Mouse (Mus musculus): ENCODE data around the gene Madd.
"Not testable (repeated sequence)": the region's sequence is repeated elsewhere in the genome, so short reads cannot be mapped to it uniquely, and the experiment has no call there.

Madd gene

DNA sequence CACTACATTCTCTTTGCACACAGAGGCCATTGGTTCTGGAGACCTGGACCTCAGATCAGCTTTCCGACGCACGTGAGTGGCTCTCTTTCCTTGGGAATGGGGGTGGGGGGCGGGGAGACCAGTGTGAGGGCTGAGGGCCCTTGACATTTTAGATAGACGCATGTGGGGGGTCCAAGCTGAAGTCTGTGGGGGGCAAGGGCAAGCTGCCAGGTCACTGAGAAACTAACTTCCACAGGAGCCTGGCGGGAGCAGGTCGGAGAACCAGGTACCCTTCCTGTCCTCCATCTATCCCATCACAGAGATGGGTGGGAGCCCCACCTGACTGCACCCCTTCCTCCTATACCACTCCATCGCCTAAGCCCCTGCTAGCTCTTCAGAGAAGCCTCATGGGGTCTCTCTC lies 62.1 kb downstream of the Madd start:
- DNase-seq: no peak

DNA sequence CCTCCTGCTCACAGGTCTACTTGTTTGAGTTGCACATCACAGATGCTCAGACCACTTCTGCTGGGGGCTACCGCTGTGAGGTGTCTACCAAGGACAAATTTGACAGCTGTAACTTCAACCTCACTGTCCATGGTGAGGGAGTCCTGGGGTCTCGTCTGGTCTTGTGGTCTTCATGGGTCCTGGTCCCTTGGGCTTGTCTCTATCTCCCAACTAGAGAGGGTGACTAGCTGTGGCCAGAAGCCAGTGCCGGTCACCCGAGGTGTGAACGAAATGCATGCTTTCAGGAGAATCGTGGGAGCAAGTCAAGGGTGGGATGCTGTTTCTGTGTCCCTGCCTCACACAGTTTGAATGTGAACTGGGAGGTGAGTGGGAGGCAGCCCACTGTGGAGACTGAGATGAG lies 62.6 kb downstream of the Madd start:
- DNase-seq: no peak

DNA sequence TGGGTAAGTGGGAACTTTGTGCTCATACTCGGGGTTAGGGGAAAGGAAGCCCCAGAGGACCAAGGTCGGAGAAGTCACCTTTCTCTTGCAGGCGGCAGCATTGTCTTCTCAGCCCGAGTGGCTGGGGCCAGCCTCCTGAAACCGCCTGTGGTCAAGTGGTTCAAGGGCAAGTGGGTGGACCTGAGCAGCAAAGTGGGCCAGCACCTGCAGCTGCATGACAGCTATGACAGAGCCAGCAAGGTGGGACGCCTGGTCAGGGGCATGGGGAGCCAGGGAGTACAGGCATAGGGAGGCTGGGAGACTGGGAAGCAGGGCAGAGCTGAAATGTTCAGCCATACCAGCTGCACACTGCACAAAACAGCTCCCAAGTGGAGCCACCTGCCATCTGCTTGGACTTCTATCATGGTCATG lies 63.4 kb downstream of the Madd start:
- DNase-seq: no peak

DNA sequence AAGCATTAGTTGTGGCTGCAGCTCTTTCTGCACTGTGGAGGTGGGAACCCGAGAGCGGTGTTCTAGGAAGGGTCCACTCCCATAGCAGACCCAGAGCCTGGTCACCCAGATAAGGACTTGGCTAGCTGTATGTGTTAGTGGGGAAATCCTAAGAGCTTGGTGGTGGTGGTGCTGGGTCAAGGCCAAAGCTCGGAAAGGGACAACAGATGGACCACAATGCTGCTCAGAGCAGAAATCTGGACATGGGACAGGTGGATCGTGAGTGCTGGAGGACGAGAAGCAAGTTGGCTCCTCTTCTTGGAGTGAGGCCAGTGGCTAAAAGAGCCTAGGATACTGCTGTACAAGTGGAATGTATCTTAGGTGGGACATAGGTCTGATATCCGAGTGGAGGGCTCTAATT lies 64.1 kb downstream of the Madd start:
- no peak for DNase-seq

DNA sequence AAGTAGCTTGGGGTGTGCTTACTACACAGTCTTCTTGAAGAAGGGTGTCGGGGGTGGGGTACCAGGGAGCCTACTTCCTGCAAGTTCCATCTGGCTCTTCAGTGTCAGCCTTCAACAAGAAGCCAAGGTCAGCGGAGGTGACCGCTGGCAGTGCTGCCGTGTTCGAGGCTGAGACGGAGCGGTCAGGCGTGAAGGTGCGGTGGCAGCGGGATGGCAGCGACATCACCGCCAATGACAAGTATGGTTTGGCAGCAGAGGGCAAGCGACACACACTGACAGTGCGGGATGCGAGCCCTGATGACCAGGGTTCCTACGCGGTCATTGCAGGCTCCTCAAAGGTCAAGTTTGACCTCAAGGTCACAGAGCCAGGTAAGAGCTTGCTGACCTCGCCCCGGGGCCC lies 64.6 kb downstream of the Madd start:
- no peak for DNase-seq

DNA sequence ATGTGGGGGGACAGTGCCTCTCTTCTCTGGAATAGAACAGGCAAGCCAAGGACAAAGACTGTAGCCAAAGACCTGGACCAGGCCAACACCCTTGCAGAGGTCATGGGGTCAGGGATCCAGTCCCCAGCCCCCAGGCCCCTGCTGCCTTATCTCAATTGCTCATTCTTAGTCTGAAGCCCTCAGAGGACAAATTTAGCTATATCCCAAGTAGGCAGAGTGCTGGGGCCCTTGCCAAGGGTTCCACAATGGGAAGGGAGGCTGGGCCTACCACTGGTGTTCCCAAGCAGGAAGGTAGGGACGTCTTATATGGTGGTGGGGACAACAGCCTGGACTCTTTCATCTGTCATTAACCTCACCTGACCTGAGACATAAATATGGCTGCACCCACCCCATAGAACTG lies 65.0 kb downstream of the Madd start:
- no peak for DNase-seq

DNA sequence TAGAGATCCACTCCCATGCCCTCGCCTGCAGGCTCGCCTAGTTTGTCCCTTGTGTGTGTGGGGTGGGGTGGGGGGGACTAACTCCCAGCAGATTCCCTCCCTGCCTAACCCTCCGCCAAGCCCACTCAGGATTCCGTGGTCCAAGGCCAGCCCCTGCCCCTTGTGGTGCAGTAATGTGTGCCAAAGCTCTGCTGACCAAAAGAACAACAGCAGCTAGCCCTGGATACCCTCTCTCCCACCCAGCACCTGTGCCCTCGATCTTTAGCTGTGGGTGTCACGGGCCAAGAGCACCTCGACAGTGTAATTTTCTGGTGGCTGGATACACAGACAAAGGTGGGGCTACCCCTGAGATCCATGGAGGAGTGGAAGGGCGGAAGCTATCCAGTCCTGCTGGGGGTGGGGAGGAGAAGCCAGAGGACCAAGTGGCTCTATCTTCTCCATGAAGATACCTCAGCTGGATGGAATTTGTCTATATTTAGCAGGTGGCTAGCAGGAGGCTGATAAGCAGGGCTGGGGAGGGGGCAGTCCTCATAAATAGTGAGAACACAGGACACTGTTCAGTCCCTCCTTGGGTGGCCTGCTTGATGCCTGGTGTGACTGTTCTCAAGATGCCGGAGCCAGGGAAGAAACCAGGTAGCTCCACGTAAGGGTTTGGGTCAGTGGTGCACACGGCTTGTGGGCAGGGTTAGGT lies 65.9 kb downstream of the Madd start, which contains the start of gene Mybpc3:
TSS of gene Mybpc3 (plus strand) at position 560 of the 691 bp plus-strand sequence.
- DNase-seq: no peak

DNA sequence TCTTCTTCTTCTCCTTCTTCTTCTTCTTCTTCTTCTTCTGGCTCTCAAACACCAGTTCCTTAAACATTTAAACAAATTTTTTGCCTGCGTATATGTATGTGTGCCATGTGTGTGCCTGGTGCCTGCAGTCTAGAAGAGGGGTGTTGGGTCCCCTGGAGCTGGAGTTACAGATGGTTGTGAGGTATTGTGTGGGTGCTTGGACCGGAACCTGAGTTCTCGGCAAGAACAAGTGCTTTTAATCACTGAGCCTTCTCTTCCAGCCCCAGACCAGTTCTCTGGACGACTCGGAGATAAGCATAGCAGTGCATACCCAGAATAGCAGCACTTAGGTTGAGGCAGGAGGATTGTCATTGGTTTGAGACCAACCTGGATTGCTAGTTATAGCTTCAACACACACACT lies 66.8 kb downstream of the Madd start:
- no peak for DNase-seq

DNA sequence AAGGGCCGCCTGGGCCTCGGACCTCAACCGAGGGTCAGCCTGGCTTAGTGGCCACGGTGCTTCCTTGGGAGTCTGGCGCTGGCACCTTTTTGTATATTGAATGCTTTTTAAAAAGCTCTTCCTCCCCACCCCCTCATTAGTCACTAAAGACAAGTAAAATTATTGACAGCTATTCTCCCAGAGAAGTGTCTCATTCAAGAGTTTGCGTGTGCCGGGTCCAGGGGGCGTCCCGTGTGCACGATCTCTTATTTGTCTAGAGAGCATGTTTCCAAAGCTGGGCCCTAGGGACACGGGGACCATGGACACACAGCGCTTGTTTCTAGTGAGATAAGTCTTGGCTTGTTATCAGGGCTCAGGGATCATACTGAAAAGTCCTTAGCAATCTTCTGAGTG lies 68.1 kb downstream of the Madd start:
- no peak for DNase-seq

DNA sequence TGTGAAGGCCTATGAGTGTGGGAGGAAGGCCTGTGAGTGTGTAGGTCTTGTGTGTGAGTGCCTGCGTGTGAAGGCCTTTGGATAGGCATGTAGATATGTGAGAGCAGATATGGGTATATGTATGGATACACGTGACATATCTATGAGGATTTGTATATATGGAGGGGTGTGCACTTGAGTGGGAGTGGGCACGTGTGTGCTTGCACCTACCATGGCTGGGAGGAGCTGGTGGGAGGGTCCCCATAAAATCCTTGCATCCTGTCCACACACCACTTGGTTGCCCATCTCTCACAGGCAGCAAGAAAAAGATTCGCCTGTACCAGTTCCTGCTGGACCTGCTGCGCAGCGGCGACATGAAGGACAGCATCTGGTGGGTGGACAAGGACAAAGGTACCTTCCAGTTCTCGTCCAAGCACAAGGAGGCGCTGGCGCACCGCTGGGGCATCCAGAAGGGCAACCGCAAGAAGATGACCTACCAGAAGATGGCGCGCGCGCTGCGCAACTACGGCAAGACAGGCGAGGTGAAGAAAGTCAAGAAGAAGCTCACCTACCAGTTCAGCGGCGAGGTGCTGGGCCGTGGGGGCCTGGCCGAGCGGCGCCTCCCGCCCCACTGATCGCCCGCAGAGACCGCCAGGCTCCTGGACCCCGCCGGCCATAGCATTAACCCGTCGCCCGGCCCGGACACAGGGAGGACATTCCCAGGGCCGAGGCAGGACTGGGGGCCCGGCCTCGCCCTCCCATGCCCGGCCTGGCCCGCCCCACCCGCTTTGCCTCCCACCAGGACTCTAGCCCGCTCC lies 68.7 kb downstream of the Madd start:
- DNase-seq: peak; percentile 100

DNA sequence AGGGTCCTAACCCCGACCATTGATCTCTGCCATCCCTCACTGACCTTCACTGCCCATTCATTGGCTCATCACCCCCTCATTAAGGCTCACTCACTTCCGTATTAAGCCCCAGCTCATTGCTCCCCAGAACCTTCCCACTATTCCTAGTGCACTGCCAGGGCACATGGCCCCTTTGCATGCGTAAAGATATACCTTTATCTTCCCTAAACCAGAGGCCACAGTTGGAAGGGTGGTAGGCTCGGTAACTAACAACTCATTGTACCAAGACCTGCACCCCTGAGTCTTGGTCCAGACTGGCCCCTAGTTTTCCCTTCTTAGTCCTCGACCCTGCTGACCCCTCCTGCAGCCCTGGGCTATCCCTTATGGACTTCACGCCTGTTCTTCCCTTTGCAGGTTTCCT lies 69.8 kb downstream of the Madd start:
- no peak for DNase-seq

DNA sequence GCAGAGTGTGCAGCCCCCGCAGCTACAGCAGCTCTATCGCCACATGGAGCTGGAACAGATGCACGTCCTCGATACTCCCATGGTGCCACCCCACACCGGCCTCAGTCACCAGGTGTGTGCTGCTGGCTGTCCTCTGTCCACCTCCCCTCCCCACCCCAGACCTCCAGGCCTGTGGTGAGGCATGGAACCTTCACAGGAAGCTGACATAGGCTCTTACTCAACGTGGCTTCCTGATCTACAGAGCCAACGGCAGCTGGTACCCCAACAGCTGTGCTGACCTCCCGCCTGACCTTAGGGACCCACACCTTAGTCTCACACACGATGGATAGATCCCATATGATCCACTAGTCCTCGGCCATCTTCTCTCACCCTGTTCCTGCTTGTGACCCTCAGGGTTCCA lies 70.3 kb downstream of the Madd start:
- DNase-seq: no peak

DNA sequence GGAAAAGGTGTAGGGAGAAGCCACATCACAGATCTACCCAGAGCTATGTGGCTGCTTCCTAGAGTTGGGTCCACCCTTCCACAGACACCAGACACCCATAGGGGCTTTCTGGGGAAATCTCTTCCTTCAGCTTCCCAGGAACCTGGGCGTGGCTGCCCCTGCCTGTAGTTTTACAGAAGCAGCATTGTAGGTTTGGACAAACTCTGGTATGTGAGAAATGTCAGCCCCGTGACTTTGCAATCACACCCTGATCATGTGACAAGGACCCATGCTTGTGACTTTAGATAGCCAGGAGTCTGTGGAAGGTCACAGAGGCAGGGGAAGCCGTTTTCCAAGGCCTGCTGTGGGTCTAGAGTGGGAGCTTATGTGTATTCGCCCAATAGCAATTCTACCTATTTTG lies 71.1 kb downstream of the Madd start:
- peak; percentile 41 for DNase-seq

DNA sequence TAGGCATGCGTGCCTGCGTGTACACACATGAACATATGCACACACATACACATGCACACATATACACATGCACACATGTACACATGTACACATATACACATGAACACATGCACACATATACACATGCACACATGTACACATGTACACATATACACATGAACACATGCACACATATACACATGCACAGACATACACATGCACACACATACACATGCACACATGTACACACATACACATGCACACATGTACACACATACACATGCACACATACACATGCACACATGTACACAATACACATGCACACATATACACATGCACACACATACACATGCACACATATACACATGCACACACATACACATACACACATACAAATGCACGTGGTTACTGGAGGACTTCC lies 71.8 kb downstream of the Madd start:
- DNase-seq: not testable (repeated sequence)

DNA sequence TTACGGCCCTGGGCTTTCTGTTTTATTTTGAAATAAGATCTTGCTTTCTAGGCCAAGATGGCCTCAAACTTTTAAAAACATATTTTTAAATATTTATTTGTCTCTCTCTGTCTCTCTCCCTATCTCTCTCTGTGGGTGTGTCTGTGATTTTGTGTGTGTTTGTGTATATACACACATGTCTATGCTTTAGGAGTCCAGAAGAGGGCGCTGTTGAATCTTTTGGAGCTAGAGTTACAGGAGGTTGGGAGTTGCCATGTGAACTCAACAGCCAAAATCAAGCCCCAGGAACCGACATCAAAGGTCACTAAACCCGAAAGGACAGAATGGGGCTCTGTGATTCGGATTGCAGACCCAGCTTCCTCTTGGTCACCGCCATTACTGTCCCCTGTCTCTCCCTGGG lies 73.2 kb downstream of the Madd start:
- DNase-seq: no peak

DNA sequence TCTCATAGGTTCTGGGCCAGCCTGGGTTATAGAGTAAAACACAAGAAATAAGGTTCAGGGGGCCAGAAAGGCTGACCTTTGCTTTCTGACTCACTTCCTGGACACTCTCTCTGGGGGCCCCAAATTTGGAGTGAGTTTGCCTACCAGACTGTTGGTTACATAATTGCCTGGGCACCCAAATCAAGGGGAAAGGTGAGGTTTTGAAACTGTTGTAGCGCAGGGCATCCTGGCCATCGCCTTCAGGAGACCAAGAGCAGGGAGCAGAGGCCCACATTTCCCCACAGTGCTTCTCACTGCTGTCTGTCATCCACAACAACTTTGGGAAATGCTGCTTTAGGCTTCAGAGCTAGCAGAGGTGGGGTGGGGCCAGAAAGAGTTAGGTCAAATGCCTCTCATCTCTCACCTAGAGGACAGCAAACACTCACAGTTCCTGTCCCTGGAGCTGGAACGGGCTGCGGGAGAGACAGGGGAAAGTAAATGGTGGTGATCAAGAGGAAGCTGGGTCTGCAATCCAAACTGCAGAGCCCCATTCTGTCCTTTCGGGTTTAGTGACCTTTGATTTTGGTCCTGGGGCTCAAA lies 73.7 kb downstream of the Madd start:
- peak; percentile 35 for DNase-seq

DNA sequence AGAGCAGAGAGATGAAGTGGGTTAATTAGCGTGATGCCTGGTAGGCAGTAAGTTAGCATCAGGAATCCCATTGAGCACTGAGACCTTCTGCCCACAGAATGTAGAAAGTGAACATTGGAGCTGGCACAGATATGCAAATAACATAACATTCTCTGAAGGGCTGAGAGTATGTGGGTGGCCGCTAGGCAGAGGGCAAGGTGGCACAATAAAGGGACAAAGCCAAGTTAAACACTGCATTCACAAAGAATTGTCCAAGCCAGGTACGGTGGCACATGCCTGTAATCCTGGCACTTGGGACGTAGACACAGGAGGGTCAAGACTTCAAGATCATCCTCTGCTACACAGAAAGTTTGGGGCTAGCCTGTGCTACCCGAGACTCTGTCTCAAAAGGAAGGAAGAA lies 74.4 kb downstream of the Madd start:
- DNase-seq: no peak

DNA sequence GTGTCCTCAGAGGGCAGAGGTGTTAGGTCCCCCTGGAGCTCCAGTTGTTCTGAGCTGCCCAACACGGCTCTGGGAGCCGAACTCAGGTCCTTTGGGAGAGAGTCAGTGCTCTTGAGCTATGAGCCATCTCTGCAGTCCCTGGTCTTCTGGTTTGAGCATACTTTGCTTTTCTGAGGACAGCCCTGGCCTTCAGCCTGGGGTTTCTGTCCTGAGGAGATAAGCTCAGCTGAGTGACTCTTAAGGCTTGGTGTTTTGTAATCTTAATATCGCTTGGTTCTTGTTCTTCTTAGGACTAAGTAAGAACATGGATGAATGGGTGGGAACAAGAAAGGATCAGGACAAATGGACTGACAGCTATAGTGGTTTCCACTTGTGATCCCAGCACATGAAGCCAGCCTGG lies 75.5 kb downstream of the Madd start:
- no peak for DNase-seq

DNA sequence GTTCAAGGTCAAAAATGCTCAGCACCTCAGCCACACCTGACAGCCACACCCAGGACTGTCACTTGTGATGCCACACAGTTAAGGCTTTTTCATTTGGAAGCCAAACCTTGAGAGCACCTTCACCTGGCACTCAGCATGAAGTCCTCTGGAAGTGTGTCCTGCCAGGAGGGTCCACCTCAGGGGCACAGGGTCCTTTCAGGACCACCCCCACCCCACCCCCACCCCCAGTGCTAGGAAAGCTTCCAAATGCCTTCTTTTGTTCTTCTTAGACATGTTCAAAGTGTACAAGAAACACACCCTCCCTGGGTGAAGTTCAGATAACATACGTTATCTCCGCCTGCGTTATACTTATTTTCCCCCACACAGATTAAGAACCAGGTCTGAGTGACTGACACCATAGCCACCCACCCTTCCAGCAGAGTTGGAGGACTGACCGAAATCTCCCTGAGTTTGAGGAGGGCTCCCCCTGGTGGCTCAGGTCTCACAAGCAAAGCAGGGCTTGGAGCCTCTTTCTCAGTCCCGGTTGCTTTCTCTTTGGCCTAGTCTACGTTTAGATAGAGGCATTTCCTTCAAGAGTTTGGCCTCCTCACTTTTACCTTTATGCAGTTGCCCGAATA lies 82.4 kb downstream of the Madd start:
- DNase-seq: peak; percentile 98

DNA sequence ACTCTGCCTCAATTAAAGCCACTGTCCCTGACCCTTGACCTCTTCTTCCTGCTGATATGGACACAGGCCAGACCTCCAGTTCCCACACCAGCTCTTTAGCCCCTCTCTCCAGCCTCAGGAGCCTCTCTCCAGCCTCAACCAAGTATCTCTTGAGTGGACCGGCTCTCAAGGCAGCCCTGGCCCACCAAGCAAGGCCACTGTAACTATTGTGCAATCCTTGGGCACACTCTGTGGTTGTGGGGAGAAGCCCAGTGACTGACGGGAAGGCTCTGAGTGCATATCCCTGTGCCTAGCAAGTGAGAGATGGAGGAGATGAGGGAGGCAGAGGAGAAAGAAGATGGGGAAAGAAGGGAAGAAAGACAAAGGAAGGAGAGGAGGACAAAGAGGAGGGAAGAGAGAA lies 85.5 kb downstream of the Madd start:
- peak; percentile 50 for DNase-seq

DNA sequence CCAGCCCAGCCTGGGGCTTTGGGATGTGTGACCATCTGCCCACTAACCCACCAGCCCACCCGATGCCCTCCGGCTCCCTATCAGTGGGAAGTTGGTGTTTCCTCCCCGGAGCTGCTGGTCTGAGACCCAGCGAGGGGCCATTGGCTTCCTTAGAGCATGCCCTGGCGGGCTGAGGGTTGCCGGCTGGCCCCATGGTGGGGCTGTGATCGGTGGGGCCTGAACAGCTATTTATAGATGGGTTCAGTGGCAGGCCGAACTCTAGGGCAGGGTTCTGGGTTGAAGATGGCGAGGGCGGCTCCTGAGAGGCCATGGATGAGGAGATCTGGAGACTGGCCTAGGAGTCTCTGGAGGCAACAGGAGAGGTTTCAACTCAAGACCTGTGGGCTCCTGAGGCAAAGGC lies 86.6 kb downstream of the Madd start:
- DNase-seq: no peak

DNA sequence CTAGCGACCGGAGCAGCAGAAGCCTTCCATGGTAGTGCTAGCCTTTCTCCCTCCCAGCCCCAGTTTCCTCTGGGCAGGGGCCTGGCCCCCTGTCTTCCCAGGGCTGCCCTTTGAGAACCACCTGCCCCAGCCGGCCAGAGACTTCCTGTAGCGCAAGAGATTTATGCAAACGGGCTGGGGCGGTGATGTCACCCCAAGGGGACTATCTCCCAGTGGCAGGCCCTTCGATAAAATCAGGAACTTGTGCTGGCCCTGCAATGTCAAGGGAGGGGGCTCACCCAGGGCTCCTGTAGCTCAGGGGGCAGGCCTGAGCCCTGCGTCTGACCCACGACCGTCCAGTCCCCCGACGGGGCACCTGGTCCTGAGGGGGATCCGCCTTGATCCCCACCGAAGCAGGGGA lies 87.1 kb downstream of the Madd start:
- peak; percentile 46 for DNase-seq

DNA sequence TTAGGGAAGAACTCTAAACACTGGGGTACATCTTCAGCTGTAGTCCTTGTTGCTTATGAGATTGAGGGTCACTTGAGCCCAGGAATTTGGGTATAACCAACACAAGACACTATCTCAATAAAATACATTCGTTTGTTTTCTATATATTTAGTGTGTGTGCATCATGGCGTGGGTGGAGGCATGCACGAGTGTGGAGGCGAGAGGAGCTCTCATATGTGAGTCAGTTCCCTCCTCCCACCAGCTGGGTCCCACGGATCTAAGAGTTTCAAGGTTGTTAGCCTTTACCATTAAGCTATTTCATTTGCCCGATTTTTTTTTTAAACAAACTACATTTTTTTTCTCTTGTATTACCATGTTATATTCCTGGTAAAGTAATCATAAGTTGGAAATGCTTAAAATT lies 92.8 kb downstream of the Madd start:
- DNase-seq: no peak

DNA sequence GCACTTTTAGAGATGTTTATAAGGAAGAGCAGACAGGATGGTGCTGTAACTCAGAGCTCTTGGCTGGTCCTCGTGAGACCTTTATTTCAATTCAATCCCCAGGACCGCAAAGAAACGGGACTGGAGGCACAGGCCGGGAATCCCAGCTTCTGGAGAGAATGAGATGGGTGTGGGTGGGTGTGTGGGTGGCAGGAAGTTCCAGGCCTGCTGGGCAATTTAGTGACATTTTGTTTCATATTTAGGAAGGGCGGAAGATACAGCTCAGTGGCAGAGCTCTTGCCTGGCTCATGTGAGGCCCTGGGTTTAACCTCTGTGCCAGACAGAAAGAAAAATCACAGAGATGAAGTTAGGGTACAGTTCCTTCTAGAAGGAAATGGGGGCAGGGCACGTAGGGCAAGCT lies 93.4 kb downstream of the Madd start:
- DNase-seq: no peak
